In genomic region chr10:38980980-38981379, GRCm38 (mm10) we compare ENCODE assay signal across 22 mouse cellular contexts. TPM values are rescaled to one million over a fixed set of nuclear protein-coding genes. Genes with fewer than 3 reads are reported as not detected.
DNase-seq lines count a peak whose midpoint lies in the region; ATAC-seq and TF ChIP-seq lines count a peak whose summit lies in the region.
"Had no signal": no experiment of that assay in that cellular context is flagged by ENCODE, and none has a peak within 500 bp of the region (broad histone marks: within the 10 kb centered on the region; RNA-seq: fewer than 3 reads in every experiment).

No protein-coding gene starts in this region.

- no peak overlapping the region; the same call in 1 of the 2 replicates for H3K27ac ChIP-seq in kidney, adult 2 months (ENCODE audit: insufficient read depth, low read depth, low read length)
- H3K27ac ChIP-seq in brown adipose tissue, adult 24 weeks (replicated peaks; ENCODE audit: low read depth, low read length): peak overlapping the region; percentile 78
- peak overlapping the region; percentile 71 for H3K27ac ChIP-seq in heart, embryonic 15.5 days
- H3K27ac ChIP-seq: embryonic facial prominence, embryonic 13.5 days; hindbrain, embryonic 13.5 days; midbrain, embryonic 10.5 days; neural tube, embryonic 15.5 days had no signal

- H3K4me1 ChIP-seq in kidney, adult 2 months (ENCODE audit: control insufficient read depth, insufficient read depth, low read length): no peaks in the 10 kb centered on the region
- H3K4me1 ChIP-seq in brown adipose tissue, adult 24 weeks (ENCODE audit: control insufficient read depth, insufficient read depth, insufficient read length, low read length): peaks cover 30% of the 10 kb centered on the region
- peaks cover 66% of the 10 kb centered on the region for H3K4me1 ChIP-seq in heart, embryonic 15.5 days (replicated peaks)

- peak; percentile 64 for ATAC-seq in heart, embryonic 15.5 days (replicated peaks; ENCODE audit: insufficient number of reproducible peaks, insufficient read depth, low FRiP score, low read depth)
- no peak for ATAC-seq in megakaryocyte, adult 5-6 weeks (ENCODE audit: poor library complexity, severe bottlenecking)
- ATAC-seq: activated CD4-positive, CD25-positive, alpha-beta regulatory T cell, adult 4 months; forebrain, embryonic 14.5 days; inflammation-experienced regulatory T-cells, adult 6 months had no signal

- TF ChIP-seq POLR2A in kidney, adult 2 months (IDR thresholded peaks at IDR 0.05; ENCODE audit: low read depth, low read length): no peak

- no peak for TF ChIP-seq CTCF in kidney, adult 2 months (conservative IDR thresholded peaks at IDR 0.05; ENCODE audit: insufficient read depth, insufficient read length, low read depth, low read length)

- H3K36me3 ChIP-seq in kidney, adult 2 months (ENCODE audit: control insufficient read depth, insufficient read depth, low read length): no peaks in the 10 kb centered on the region
- H3K36me3 ChIP-seq in heart, embryonic 15.5 days: no peaks in the 10 kb centered on the region
- H3K36me3 ChIP-seq: hindbrain, embryonic 13.5 days; midbrain, embryonic 10.5 days; neural tube, embryonic 15.5 days had no signal

- no peaks in the 10 kb centered on the region for H3K27me3 ChIP-seq in kidney, adult 2 months (replicated peaks; ENCODE audit: control insufficient read depth, insufficient read depth, low read length)
- no peaks in the 10 kb centered on the region for H3K27me3 ChIP-seq in heart, embryonic 15.5 days
- H3K27me3 ChIP-seq: embryonic facial prominence, embryonic 13.5 days; hindbrain, embryonic 13.5 days; neural tube, embryonic 15.5 days had no signal

- H3K9me3 ChIP-seq in heart, embryonic 15.5 days (replicated peaks): no peaks in the 10 kb centered on the region
- H3K9me3 ChIP-seq: embryonic facial prominence, embryonic 13.5 days; hindbrain, embryonic 13.5 days; midbrain, embryonic 10.5 days; neural tube, embryonic 15.5 days had no signal

- H3K9ac ChIP-seq in heart, embryonic 15.5 days: no peak overlapping the region
- H3K9ac ChIP-seq: embryonic facial prominence, embryonic 13.5 days; hindbrain, embryonic 13.5 days; neural tube, embryonic 15.5 days had no signal

- H3K4me3 ChIP-seq in kidney, adult 2 months (ENCODE audit: insufficient read depth, low read depth, low read length): no peak overlapping the region
- H3K4me3 ChIP-seq in brown adipose tissue, adult 24 weeks (ENCODE audit: insufficient read depth, low read depth, low read length): no peak overlapping the region
- no peak overlapping the region for H3K4me3 ChIP-seq in heart, embryonic 15.5 days
- H3K4me3 ChIP-seq: embryonic facial prominence, embryonic 13.5 days; hindbrain, embryonic 13.5 days; midbrain, embryonic 10.5 days; neural tube, embryonic 15.5 days had no signal

- WGBS in kidney, adult 2 months: 56% methylated on average over 3 of the region's 3 CpGs
- 15% methylated on average over 3 of the region's 3 CpGs for WGBS in heart, embryonic 15.5 days

- H3K4me2 ChIP-seq in heart, embryonic 15.5 days: no peak overlapping the region
- H3K4me2 ChIP-seq: embryonic facial prominence, embryonic 13.5 days; hindbrain, embryonic 13.5 days; neural tube, embryonic 15.5 days had no signal

- peak; percentile 66 for DNase-seq in kidney, adult 2 months
- no peak for DNase-seq in kidney, adult 11 months
- DNase-seq in Muller cell, postnatal 12 days (ENCODE audit: inconsistent ontology term): peak; percentile 11
- DNase-seq in thymus, postnatal 36 days: no peak
- DNase-seq: adrenal gland, adult 8-10 months; cerebellum, adult 2 months; cerebellum, postnatal 25 days; gastrocnemius, postnatal 10 days; kidney, postnatal 25 days; lung, postnatal 4 days; thymus, adult 18-20 months had no signal

RNA-seq across cellular contexts. Expression of gene Lama4, which starts 15.7 kb away (rescaled TPM):
- polyA plus RNA-seq in kidney, adult 2 months (2012; rRNA removed): 8.1 and 9.0 TPM in 2 replicates
- 35.4 and 58.9 TPM in 2 replicates for polyA plus RNA-seq in brown adipose tissue, adult 24 weeks (2012; ENCODE audit: insufficient read depth, insufficient read length, missing spikeins)
- polyA plus RNA-seq in heart, embryonic 15.5 days (2015; fragmentation: Nextera tagmentation; extraction: Ambion mirVana): 111 and 117 TPM in 2 replicates
- 0.09 TPM in 1 of 2 replicates, not detected in the other for total RNA-seq in megakaryocyte, adult 5-6 weeks (2015)
- total RNA-seq in megakaryocyte, adult 5-6 weeks (2017): 0.04 TPM in 2 replicates
- total RNA-seq: MEL had no signal
- polyA plus RNA-seq: inflammation-experienced regulatory T-cells, adult 6 months had no signal

Comparison
In these comparisons a context has a peak if more than half of its experiments do, and no peak if none do; other contexts are left out.
1. DNase-seq: peak in kidney, adult 2 months (single experiment) and Muller cell, postnatal 12 days (single experiment); none in kidney, adult 11 months (single experiment) and thymus, postnatal 36 days (0 of 2).